Mouse (Mus musculus) lung, postnatal 25 days (tissue): Measurements from ENCODE around the gene Psmd9.
"Not testable (repeated sequence)": the region's sequence is repeated elsewhere in the genome, so short reads cannot be mapped to it uniquely, and the experiment has no call there.

Source experiments
- DNase-seq: peaks from one replicate; pipeline ENCODE4 v3.0.0; 2022; ENCODE audit warnings: low spot score

Psmd9 gene

GRCm38 (mm10) chr5:123193436-123193835, 24.2 kb downstream of the Psmd9 start:
- DNase-seq, result no peak

- DNase-seq, result no peak
Measured at GRCm38 (mm10) chr5:123194856-123195255, 25.6 kb downstream of the Psmd9 start.

- DNase-seq, result no peak
Measured at GRCm38 (mm10) chr5:123195500-123196000, 26.3 kb downstream of the Psmd9 start.

GRCm38 (mm10) chr5:123196746-123197145, 27.5 kb downstream of the Psmd9 start:
- no peak for DNase-seq

GRCm38 (mm10) chr5:123198523-123198922, 29.3 kb downstream of the Psmd9 start:
- no peak for DNase-seq

- not testable (repeated sequence) for DNase-seq
Measured at GRCm38 (mm10) chr5:123200816-123201522, 31.8 kb downstream of the Psmd9 start.

- DNase-seq, result no peak
Measured at GRCm38 (mm10) chr5:123201523-123201892, 32.3 kb downstream of the Psmd9 start.

- DNase-seq, result no peak
Measured at GRCm38 (mm10) chr5:123201987-123202386, 32.8 kb downstream of the Psmd9 start.

GRCm38 (mm10) chr5:123202771-123203170, 33.6 kb downstream of the Psmd9 start:
- not testable (repeated sequence) for DNase-seq

- DNase-seq, result not testable (repeated sequence)
Measured at GRCm38 (mm10) chr5:123203591-123203990, 34.4 kb downstream of the Psmd9 start.

- DNase-seq, result not testable (repeated sequence)
Measured at GRCm38 (mm10) chr5:123222346-123223050, 53.3 kb downstream of the Psmd9 start.

- DNase-seq, result no peak
Measured at GRCm38 (mm10) chr5:123223051-123223410, 53.8 kb downstream of the Psmd9 start.

- not testable (repeated sequence) for DNase-seq
Measured at GRCm38 (mm10) chr5:123223861-123224260, 54.6 kb downstream of the Psmd9 start.

GRCm38 (mm10) chr5:123226851-123227250, 57.6 kb downstream of the Psmd9 start:
- DNase-seq, result no peak

GRCm38 (mm10) chr5:123227762-123228523, 58.7 kb downstream of the Psmd9 start:
- DNase-seq, result peak; percentile 96

- DNase-seq, result no peak
Measured at GRCm38 (mm10) chr5:123228524-123228922, 59.3 kb downstream of the Psmd9 start.

GRCm38 (mm10) chr5:123229296-123229695, 60.1 kb downstream of the Psmd9 start:
- no peak for DNase-seq

GRCm38 (mm10) chr5:123232180-123232579, 63.0 kb downstream of the Psmd9 start:
- DNase-seq, result no peak

- DNase-seq, result peak; percentile 23
Measured at GRCm38 (mm10) chr5:123235731-123236130, 66.5 kb downstream of the Psmd9 start.

- no peak for DNase-seq
Measured at GRCm38 (mm10) chr5:123236426-123236825, 67.2 kb downstream of the Psmd9 start.

- peak; percentile 5 for DNase-seq
Measured at GRCm38 (mm10) chr5:123239501-123239900, 70.3 kb downstream of the Psmd9 start.

GRCm38 (mm10) chr5:123245518-123245917, 76.3 kb downstream of the Psmd9 start:
- DNase-seq, result peak; percentile 26

- no peak for DNase-seq
Measured at GRCm38 (mm10) chr5:123251390-123251789, 82.2 kb downstream of the Psmd9 start.
